Mouse (Mus musculus): ENCODE results near the gene Adcy4. TPM values are rescaled to one million over a fixed set of nuclear protein-coding genes. Genes with fewer than 3 reads are reported as not detected.

The Adcy4 gene
- polyA plus RNA-seq, 1 experiment from 2014 or later: 4.1 TPM

Other genes starting within 250 kb of the Adcy4 start
- 30.5 and 30.9 TPM in 2 replicates for gene Pck2, start 243.8 kb downstream of the Adcy4 start, polyA plus RNA-seq (2015; fragmentation: Nextera tagmentation; extraction: Ambion mirVana)
- gene Dcaf11, start 224.1 kb downstream of the Adcy4 start, polyA plus RNA-seq (2015; fragmentation: Nextera tagmentation; extraction: Ambion mirVana): 98.9 and 102 TPM in 2 replicates
- 0.46 and 0.75 TPM in 2 replicates for gene A730061H03Rik, start 223.7 kb downstream of the Adcy4 start, polyA plus RNA-seq (2015; fragmentation: Nextera tagmentation; extraction: Ambion mirVana)
- gene Fitm1, start 208.5 kb downstream of the Adcy4 start, polyA plus RNA-seq (2015; fragmentation: Nextera tagmentation; extraction: Ambion mirVana): 1.6 and 2.0 TPM in 2 replicates
- gene Psme1, start 206.0 kb downstream of the Adcy4 start, polyA plus RNA-seq (2015; fragmentation: Nextera tagmentation; extraction: Ambion mirVana): 214 and 228 TPM in 2 replicates
- 49.3 and 56.2 TPM in 2 replicates for gene Emc9, start 198.8 kb downstream of the Adcy4 start, polyA plus RNA-seq (2015; fragmentation: Nextera tagmentation; extraction: Ambion mirVana)
- 186 and 246 TPM in 2 replicates for gene Psme2, start 193.0 kb downstream of the Adcy4 start, polyA plus RNA-seq (2015; fragmentation: Nextera tagmentation; extraction: Ambion mirVana)
- gene Rnf31, start 192.4 kb downstream of the Adcy4 start, polyA plus RNA-seq (2015; fragmentation: Nextera tagmentation; extraction: Ambion mirVana): 20.4 and 22.0 TPM in 2 replicates
- gene Irf9, start 180.5 kb downstream of the Adcy4 start, polyA plus RNA-seq (2015; fragmentation: Nextera tagmentation; extraction: Ambion mirVana): 10.4 and 13.2 TPM in 2 replicates
- gene Rec8, start 166.1 kb downstream of the Adcy4 start, polyA plus RNA-seq (2015; fragmentation: Nextera tagmentation; extraction: Ambion mirVana): 15.1 and 16.6 TPM in 2 replicates
- 110 and 121 TPM in 2 replicates for gene Ipo4, start 148.1 kb downstream of the Adcy4 start, polyA plus RNA-seq (2015; fragmentation: Nextera tagmentation; extraction: Ambion mirVana)
- gene Gm49378, start 146.2 kb downstream of the Adcy4 start, polyA plus RNA-seq (2015; fragmentation: Nextera tagmentation; extraction: Ambion mirVana): 0.77 and 1.7 TPM in 2 replicates
- 62.6 and 72.5 TPM in 2 replicates for gene Tm9sf1, start 140.3 kb downstream of the Adcy4 start, polyA plus RNA-seq (2015; fragmentation: Nextera tagmentation; extraction: Ambion mirVana)
- 0.31 and 0.32 TPM in 2 replicates for gene Tssk4, start 133.9 kb downstream of the Adcy4 start, polyA plus RNA-seq (2015; fragmentation: Nextera tagmentation; extraction: Ambion mirVana)
- 76.0 and 79.8 TPM in 2 replicates for gene Mdp1, start 123.6 kb downstream of the Adcy4 start, polyA plus RNA-seq (2015; fragmentation: Nextera tagmentation; extraction: Ambion mirVana)
- gene Gmpr2, start 112.2 kb downstream of the Adcy4 start, polyA plus RNA-seq (2015; fragmentation: Nextera tagmentation; extraction: Ambion mirVana): 50.2 and 50.8 TPM in 2 replicates
- gene Nedd8, start 112.0 kb downstream of the Adcy4 start, polyA plus RNA-seq (2015; fragmentation: Nextera tagmentation; extraction: Ambion mirVana): 590 and 594 TPM in 2 replicates
- gene Tinf2, start 102.3 kb downstream of the Adcy4 start, polyA plus RNA-seq (2015; fragmentation: Nextera tagmentation; extraction: Ambion mirVana): 24.9 and 28.3 TPM in 2 replicates
- 0.31 and 0.96 TPM in 2 replicates for gene Tgm1, start 70.2 kb downstream of the Adcy4 start, polyA plus RNA-seq (2015; fragmentation: Nextera tagmentation; extraction: Ambion mirVana)
- gene Rabggta, start 61.8 kb downstream of the Adcy4 start, polyA plus RNA-seq (2015; fragmentation: Nextera tagmentation; extraction: Ambion mirVana): 56.7 and 65.1 TPM in 2 replicates
- gene Dhrs1, start 38.4 kb downstream of the Adcy4 start, polyA plus RNA-seq (2015; fragmentation: Nextera tagmentation; extraction: Ambion mirVana): 79.7 and 84.6 TPM in 2 replicates
- 25.1 and 31.5 TPM in 2 replicates for gene Nop9, start 38.4 kb downstream of the Adcy4 start, polyA plus RNA-seq (2015; fragmentation: Nextera tagmentation; extraction: Ambion mirVana)
- gene Cideb, start 25.6 kb downstream of the Adcy4 start, polyA plus RNA-seq (2015; fragmentation: Nextera tagmentation; extraction: Ambion mirVana): 0.35 and 0.93 TPM in 2 replicates
- 0.42 and 0.88 TPM in 2 replicates for gene Ltb4r2, start 22.7 kb downstream of the Adcy4 start, polyA plus RNA-seq (2015; fragmentation: Nextera tagmentation; extraction: Ambion mirVana)
- gene Ltb4r1, start 18.1 kb downstream of the Adcy4 start, polyA plus RNA-seq (2015; fragmentation: Nextera tagmentation; extraction: Ambion mirVana): 0.42 and 0.80 TPM in 2 replicates
- 2.8 and 14.2 TPM in 2 replicates for gene Ripk3, start 4.8 kb upstream of the Adcy4 start, polyA plus RNA-seq (2015; fragmentation: Nextera tagmentation; extraction: Ambion mirVana)
- 9.8 and 11.5 TPM in 2 replicates for gene Nfatc4, start 39.0 kb upstream of the Adcy4 start, polyA plus RNA-seq (2015; fragmentation: Nextera tagmentation; extraction: Ambion mirVana)
- gene Nynrin, start 69.9 kb upstream of the Adcy4 start, polyA plus RNA-seq (2015; fragmentation: Nextera tagmentation; extraction: Ambion mirVana): 9.5 and 10.8 TPM in 2 replicates
- 0.45 and 0.58 TPM in 2 replicates for gene Cbln3, start 100.3 kb upstream of the Adcy4 start, polyA plus RNA-seq (2015; fragmentation: Nextera tagmentation; extraction: Ambion mirVana)
- 11.0 and 11.9 TPM in 2 replicates for gene Khnyn, start 100.9 kb upstream of the Adcy4 start, polyA plus RNA-seq (2015; fragmentation: Nextera tagmentation; extraction: Ambion mirVana)
- 148 and 166 TPM in 2 replicates for gene Sdr39u1, start 116.2 kb upstream of the Adcy4 start, polyA plus RNA-seq (2015; fragmentation: Nextera tagmentation; extraction: Ambion mirVana)
- gene Cma1, start 160.6 kb upstream of the Adcy4 start, polyA plus RNA-seq (2015; fragmentation: Nextera tagmentation; extraction: Ambion mirVana): 1.7 and 3.5 TPM in 2 replicates
- gene Cma2, start 166.9 kb upstream of the Adcy4 start, polyA plus RNA-seq (2015; fragmentation: Nextera tagmentation; extraction: Ambion mirVana): not detected in 2 replicates
- gene Mcpt1, start 233.9 kb upstream of the Adcy4 start, polyA plus RNA-seq (2015; fragmentation: Nextera tagmentation; extraction: Ambion mirVana): not detected in 2 replicates
- gene Mcpt9, start 246.4 kb upstream of the Adcy4 start, polyA plus RNA-seq (2015; fragmentation: Nextera tagmentation; extraction: Ambion mirVana): not detected in 2 replicates

All from neural tube, embryonic 15.5 days (tissue).